Mouse (Mus musculus) gastrocnemius, postnatal 10 days (tissue): ENCODE results near the gene Arsa. TPM values are rescaled to one million over a fixed set of nuclear protein-coding genes. Genes with fewer than 3 reads are reported as not detected.

Experiments used
- DNase-seq: peaks from one replicate; pipeline ENCODE4 v3.0.0; 2021; ENCODE audit warnings: mixed read lengths
- long read RNA-seq, 2 experiments: library from polyadenylated mRNA; stranded (forward); transcript quantifications; one replicate each; pipeline ENCODE4 v2.0.0; 2021
- total RNA-seq, 2 experiments: library from RNA; stranded (reverse); gene quantifications; 2 replicates each; pipeline ENCODE4 v1.2.3; 2021

Arsa gene
- total RNA-seq, result 10 to 100 TPM in 1 of 2 experiments, 1 to 10 TPM in 1; 6.5 to 11.0 TPM
- long read RNA-seq, experiment 1, partial matches to known transcripts, result 10 of 11 reads
- long read RNA-seq, experiment 1, other reads (novel, unspliced or antisense), result 1 of 11 reads
- long read RNA-seq, experiment 2, partial matches to known transcripts, result 5 of 6 reads
- long read RNA-seq, experiment 2, other reads (novel, unspliced or antisense), result 1 of 6 reads

DNA sequence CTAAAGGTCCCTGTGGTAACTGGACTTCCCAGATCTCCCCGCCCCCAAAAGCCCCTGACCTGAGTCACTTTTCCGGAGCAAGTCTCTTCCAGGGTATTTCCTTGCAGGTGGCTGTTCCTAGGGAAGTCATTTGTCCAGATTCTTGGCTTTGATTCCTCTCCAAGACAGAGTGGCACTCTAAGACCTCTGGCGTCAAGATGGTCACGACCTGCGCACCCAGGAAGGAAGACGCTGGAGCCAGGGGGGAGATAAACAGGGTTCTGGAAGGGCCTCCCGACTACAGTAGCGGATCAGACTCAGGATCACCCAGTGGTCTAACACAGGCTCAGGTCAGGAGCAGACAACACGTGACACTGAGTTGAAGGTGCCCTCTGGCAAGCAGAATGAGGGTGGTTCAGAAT, at the start of gene Arsa:
TSS of gene Arsa (minus strand) at position 335 of the 401 bp plus-strand sequence.
- no peak for DNase-seq

DNA sequence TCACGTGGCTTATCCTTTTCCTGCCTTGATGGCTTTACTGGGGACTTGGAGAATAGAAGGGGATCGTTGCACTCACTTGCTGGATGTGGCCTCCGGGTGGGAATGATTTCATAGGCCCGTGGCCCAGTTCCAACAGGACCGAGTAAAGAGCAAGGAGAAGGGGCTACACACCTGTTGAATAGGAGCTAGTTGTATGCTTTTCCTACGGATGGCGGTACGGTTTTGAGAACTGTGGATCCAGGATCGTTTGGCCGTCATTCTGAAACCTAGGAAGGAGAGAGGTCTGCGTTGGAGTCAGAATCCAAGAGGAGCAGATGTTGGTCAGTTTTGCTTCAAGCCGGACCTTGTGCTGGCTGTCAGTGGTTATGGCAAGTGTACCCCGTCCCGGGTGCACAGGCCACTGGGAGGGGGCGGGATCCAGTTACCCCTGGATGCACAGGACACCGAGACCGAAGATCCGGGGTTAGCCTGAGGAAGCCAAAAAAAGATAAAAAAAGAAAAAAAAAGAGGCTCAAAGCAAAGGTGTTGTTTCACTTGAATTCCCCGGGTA, 49.6 kb upstream of the Arsa start:
- DNase-seq, result no peak

DNA sequence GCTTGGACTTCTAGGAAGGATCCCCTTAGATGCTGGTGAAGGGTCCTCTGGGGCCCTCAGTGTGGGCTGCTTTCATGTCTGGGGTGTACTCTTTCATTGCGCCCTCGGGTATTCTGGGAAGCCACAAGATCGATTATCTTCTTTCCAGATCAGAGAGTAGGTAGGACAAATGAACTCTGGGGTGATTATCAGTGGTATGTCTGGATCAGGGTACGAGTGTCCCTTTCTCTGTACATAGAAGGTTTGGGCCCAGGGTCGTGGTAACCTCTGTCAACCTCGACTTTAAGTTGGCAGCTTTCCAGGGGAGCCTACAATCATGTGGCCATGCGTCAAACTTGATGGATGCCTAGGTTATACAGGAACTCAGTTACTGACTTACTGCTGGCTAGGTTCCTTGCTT, 48.7 kb upstream of the Arsa start:
- DNase-seq, result no peak

DNA sequence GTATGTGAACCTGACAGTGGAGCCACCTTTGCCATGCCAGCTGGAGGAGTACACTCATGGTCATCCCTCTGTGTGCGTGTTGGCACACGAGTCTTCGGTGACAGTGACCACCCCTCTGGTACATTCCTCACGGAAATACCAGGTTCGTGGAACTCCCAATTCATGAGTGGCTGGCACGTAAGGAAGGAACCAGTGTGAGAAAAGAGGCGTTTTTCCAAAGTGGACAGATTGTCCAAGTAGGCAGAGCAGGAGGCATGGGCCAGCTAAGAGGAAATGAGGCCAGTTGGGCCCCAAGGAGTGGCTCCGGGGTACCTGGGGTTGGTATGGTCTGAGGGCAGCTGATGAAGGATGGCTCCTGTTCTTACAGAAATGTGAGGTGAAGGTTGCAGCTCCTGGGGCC, 48.2 kb upstream of the Arsa start:
- DNase-seq, result no peak

DNA sequence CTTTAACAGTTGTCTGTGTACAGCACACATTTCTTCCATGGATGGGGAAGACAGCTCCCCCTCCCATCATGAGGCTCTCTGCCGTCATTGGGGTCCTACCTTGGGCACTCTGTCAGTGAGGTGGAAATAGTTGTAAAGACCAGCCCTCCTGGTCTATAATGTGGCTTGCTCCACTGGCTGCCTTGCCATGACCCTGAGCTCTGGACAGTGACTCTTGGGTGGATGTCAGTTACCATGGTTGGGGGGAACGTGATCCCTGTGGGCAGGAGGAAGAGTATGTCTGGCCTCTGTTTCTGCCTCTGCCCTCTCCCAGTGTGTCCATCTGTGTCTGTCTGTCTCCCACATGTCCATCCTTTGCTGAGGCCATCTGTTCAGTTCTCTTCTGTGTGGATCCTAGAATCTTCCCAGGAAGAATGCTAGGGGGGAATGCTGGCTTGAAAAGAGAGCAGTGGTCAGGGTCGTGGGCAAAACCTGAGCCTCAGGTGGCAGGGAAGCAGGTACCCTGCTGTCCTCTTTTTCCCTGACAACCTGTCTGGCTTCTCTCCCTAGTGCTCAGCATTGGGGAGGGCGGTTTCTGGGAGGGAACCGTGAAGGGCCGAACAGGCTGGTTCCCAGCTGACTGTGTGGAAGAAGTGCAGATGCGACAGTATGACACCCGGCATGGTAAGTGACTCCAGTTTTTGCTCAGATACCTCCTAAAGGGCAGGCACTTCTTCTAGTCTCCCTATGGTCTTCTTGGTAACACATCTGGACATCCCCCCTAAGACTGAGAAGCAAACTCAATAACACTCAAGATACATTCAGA, 47.6 kb upstream of the Arsa start:
- no peak for DNase-seq

DNA sequence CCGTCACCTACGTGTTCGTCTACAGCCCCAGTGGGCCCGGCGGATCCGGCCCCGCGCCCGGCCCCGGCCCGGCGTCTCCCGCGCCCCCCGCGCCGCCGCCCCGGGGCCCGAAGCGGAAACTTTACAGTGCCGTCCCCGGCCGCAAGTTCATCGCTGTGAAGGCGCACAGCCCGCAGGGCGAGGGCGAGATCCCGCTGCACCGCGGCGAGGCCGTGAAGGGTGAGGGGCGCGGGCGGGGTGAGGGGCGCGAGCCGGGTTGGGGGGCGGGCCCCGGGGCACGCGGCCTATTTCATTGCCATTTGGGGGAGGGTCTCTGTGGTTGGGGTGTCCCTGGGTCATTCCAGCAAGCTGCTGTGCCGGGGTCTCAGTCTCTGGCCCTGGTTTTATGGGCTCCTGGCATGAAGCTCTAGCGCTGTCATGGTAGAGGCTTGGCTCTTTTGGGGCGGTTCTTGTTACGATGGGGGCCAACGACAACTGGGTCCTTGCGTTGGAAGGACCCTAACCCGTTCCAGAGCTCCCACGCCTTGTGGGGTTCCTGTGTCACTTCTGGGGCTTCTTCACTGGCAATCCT, 46.9 kb upstream of the Arsa start:
- DNase-seq, result no peak

DNA sequence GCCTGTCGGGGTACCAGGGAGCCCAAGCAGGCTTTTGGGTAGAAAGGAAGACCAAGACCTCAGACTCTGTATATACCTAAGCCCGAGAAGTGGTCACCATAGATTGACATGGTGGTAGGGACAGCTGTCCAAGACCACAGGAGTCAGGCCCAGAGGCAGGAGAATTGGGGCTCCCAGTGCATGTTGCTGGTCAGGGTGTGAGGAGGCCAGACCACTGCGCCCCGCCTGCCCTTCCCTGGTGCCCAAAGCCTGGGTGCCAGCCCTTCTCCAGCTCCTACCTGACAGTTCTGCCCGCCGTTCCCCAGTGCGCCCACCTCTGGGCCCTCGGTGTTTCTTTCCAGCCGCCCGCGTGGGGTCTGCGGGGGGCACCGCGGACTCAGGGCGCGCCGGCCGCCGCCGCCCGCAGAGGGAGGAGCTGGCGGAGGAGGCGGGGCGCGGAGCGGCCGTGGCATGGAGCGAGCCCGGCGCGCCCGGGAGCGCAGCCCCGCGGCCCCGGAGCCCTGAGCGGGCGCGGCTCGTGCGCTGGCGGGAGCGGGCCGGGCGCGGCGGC, 46.1 kb upstream of the Arsa start:
- peak; percentile 32 for DNase-seq

DNA sequence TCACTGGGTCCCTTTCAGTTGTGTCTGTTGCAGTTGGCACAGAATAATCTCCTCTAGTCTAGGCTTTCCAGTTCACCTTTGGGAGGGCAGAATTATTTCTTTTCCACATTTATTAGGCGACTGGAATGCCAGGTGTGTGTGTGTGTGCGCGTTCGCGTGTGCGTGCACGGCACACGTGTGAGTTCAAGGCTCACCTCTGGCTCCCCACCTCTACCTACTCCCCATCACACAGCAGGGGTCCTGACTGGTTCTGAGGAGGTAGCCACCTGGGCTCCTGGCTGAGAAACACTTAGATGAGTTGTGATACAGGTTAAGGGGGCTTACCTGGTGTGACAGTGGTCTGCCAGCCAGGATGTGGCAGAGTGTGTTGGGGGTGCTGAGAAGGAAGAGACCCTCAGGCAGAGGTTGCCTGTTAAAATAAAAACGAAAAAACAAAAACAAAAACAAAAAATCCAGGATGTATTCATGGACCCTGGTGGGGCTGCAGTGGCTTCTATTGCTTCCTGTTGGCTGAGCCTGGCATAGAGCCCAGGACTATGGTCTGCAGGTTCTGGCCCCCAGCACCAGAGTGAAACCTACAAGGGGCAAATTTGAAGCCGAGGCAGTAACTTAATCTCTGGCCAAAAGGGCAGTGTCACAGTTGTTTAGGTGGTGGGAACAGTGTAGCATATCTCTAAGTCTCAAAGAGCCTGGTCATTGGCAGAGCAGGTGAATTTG, 45.5 kb upstream of the Arsa start:
- DNase-seq, result no peak

DNA sequence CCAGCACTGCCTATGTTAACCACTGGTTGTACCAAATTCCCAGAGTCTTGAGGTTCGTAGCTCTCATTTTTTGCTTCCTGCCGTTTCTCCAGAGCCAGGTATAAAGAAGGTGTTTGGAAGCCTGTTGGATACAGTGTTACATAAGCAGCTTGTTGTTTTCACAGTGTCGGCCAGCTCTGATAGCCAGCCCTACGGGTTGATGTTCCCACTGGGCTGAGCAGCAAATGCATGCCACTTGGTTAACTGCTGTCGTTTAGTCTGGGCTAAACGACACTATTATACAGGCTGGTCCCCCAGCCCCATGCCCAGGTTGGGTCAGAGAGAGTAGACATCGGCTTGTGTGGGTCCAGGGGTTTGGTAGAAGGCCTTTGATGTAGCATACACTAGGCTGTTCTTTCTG, 44.7 kb upstream of the Arsa start:
- no peak for DNase-seq

DNA sequence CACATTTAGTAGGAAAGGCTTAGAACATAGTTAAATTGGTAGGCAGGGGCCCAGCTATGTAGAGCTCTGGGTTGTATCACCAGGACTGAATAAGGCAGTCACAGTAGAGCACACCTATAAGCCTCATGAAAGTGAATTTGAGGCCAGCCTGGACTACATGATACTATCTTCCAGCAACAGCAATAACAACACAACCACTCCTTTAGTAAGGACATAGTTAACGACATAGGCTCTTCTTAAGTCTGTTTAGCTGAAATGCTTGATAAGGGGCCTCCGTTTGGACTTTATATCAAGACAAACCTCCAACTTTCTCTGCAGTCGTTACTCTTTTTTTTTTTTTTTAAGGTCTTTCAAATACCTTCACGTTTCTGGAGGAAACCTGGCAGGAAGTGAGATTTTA, 35.5 kb upstream of the Arsa start:
- no peak for DNase-seq

DNA sequence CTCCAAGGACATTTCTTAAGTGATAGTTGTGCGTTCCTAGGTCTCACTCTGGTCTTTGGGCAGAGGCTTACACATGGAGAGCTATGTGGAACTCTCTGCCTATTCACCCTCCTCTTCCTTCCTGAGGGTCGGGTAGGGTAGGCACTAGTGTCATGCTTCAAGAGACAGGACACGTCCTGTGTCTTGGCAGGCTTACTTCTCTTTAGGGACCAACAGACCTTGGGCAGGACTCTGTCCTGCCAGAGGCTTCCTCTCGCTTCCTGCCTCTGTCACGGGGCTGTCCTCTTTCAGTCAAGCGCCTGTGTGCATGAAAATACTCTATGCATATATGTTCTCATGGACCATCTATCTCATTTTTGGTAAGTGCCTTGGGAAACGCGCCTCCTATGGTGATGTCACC, 30.5 kb upstream of the Arsa start:
- DNase-seq, result no peak

DNA sequence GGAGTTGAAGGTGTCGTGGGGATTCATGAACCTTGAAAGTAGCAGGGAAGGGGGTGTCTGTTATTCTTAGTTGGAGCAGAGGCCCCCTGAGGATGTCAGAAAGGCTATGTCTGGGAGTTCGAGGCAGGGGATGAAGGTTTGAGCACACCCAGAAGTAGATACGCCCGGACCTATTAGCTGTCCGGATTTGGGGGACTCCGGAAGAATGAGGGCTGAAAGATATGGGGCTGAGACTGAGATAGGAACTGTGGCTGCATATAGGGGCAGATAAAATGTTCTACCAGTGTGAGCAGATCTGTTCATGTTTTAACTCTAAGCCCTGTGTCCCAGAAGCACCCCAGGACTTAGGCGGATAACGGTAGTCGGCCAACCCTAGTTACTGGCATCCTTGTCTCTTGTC, 27.6 kb upstream of the Arsa start:
- DNase-seq, result no peak

DNA sequence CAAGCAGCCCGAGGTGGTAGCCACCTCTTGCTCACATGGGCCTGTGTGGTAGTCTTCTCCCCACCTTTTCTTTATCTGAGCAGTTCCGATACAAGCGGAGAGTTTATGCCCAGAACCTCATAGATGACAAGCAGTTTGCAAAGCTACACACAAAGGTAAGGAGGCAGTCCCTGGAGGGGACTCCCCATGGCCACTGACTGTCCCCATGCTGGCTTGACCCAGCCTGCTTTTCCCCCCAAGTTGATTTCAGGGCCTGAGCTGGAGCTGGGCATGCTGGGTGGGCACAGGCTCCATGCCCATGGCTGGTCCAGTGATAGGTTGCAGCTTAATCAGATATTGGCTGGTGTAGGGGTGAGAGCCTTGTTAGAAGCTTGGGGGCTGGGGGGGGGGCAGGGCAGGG, 24.1 kb upstream of the Arsa start:
- no peak for DNase-seq

DNA sequence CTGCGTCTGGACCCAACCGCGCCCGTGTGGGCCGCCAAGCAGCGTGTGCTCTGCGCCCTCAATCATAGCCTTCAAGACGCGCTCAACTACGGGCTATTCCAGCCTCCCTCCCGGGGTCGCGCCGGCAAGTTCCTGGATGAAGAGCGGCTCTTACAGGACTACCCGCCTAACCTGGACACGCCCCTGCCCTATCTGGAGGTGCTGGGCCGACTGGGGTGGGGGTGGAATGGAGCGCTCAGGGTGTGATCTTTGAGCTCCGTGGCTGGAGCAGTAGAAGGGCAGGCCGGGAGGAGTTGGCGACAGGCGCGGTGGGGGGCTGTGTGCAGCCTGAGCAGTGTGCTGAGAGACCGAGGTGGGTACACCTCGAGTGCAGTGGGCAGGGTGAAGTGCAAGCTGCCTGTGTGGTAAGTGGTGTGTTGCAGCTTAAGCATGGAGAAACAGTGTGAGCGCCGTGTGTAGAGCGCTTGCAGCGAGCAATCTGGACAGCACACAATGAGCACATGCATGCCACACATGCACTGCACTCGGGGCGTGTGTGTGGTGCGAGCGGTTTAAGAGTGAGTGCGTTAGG, 23.1 kb upstream of the Arsa start:
- DNase-seq, result no peak

DNA sequence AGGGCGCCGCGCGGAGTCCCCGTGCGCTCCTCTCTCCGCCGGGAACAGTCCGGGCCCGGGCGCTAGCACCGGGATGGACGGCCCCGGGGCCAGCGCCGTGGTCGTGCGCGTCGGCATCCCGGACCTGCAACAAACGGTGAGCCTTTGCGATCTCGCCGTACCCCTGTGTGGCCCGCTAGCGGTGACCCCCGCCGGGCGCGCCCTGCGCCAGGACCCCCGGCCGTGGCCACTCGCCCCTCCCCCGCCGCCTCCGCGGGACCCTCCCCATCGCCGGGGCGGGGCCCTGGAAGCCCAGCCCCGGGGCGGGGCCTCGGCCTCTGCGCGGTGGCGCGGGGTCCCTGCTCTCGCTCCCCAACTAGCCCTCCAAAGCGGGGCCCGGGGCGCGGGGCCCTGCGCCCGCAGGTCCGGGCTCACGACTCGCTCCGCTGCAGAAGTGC, 22.6 kb upstream of the Arsa start:
- peak; percentile 58 for DNase-seq

DNA sequence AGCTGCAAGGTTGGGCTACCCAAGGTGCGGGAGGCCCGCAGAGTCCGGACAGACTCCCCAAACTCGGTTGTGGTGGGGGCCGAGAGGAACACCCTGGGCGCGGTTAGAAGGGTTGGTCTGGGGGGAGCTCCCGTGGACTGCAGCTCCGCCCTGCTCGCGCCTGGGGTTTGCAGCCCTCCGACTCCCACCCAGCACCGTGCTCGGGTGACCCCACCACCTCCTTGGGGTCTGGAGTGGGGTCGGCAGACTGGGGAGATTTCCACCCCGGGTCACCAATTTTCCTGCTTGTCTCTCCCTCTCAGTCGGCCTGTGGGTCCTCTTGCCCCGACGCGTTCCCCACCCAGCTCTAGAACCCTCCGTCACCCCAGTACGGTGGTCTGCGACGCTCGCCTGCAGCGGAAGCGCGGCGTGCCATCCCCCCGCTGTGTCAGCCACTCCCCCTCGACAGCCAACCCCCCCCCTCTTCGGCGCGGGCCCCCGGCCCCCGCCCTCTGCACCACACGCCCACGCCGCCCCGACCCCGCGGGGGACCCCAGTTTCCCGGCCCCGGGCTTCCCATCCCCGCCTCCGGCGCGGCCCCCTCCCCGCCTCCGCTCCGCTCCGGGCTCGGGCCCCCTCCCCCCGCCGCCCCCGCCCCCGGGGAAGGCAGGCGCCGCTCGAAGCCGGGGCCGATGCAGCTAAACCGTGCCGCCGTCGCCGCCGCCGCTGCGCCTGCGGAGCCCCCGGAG, 21.9 kb upstream of the Arsa start, which contains the start of gene Shank3:
TSS of gene Shank3 (plus strand) at position 663 of the 728 bp plus-strand sequence.
- no peak for DNase-seq

DNA sequence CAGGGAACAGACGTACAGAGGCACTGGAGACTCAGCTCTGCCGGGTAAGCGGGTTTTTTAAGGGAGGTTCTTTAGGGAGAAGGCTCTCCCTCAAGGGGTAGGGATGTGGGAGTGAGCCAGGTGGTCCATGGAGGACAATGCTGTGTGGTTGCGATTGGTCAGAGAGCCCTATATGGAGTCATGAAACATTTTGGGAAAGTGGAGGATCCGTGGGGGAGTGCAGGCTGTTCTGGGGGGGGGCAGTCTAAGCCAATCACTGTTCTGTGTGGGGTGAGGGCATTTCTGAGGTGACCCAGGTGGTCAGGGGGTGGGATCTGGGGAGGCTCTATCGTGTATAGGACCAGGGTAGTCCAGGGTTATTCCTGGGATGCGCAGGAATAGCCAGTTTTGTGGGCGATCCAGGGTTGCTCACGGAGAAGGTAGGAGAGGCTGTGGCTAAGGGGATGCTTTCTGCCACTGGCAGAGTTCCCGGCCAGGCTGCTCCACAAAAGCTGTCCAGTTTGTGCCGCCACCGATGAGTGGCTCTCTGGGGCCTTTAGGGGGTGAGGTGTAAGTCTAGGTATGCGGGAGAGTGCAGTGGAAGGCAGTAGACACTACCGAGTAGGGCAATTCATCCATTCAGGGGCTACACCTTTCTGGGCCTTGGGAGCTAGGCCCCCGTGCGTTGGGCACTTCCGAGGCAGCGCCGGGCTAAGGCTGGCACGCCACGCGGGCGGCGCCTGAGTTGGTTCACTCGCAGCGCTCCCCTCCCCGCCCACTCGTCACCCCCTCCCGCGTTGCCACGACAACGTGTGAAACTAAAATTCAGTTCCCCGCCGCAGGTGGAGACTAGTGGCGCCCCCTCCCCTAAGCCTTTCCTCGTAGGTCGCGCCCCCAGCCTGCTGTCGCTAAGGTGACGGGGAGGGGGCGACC, 21.1 kb upstream of the Arsa start:
- DNase-seq, result no peak

DNA sequence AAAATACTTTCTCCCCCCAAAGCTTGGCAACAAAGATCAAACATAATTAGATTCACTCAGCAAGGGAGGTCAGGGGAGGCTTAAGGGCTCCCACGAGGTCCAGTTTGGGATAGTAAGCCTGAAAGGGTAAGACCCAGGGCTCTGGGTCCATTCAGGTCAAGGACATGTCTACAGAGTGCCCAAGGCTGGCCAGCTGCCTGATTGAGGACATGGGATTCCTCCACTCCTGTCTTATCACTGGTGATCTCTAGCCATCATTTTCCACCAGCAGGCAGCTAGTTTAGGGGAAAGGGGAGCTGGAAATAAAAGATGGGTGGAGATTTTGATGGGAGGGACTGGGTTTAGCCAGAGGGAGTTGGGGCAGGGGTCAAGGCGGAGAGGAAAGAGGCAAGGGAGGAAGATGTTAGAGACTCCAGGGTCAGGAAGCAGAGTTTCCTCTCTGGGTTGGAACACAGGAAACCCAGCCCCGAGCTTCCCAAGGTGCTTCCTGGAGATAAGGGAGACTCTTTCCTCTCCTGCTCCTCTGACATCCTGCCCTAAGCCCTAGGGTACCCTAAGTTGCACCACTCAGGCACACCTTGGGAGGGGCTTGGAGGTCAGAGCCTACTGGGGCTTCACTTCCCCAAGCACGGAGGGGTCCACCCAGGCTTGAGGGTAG, 20.3 kb upstream of the Arsa start:
- DNase-seq, result no peak

DNA sequence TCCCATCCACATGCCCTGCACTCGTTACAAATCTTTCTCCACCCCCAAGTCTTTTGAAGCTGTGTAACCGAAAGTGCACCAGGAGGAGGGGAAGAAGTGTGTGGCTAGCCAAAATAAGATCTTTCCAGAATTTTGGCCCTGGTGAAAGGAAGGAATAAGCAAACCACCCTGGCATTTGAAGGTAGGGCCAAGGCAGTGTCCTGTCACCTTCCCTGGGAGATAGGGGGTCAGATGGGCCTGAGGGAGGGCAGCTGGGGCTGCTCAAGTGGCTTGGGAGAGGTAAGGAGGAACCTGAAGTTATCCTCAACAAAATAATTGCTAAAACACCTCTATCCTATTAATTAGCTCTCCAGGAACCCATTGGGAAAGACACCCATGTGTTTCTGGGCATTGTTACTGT, 19.6 kb upstream of the Arsa start:
- DNase-seq, result no peak

DNA sequence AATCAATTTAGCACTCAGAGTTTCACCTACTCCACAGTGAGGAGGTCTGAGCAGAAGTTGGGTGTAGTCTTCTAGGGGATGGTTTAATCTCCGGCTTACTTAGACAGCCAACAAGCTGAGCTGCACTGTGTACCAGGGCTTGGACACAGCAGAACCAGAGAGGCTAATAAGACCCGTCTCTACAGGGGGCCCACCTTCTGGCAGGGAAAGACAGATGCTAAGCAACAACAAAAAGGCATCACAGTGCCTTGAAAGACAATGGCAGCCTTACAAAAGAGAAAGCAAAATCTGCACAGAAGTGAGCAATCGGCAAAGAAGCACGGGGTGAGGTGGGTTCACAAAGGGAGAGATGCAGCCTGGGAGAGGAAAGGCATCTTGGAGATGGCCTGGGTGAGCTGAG, 18.9 kb upstream of the Arsa start:
- DNase-seq, result no peak
